Mouse (Mus musculus) stomach, postnatal 0 days (tissue): ENCODE results near the gene Mkln1.

Experiments
- CTCF ChIP-seq: IDR thresholded peaks from 2 replicates; pipeline ENCODE4 v1.5.1; 2016; ENCODE audit warnings: antibody characterized with exemption, low read depth, mild to moderate bottlenecking, moderate library complexity
- EP300 ChIP-seq: optimal IDR thresholded peaks from 2 replicates; pipeline ENCODE3; 2016; ENCODE audit warnings: antibody characterized with exemption

DNA sequence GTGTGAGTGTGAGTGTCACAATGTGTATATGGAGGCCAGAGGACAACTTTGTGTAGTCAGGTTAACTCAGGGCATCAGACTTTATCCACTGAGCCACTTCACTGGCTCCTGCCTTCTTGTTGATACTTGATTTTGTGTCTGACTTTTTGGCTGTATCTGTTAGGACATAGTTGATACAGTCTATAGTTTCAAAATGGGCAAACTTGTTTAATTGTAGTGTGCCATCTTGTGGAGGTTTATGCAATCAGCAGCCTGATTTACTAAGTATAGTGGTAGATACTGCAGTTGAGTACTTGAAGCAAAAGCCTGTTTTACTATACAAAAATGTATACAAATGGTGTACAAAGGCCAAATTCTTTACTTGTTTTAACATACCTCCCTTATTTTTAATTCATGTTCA is 55.2 kb downstream of the Mkln1 start:
- TF ChIP-seq CTCF = peak; percentile 81
- TF ChIP-seq EP300 = no peak
